Mouse (Mus musculus) CD4-positive naive resting alpha-beta T cell, adult 76 days (primary cell): Measurements from ENCODE around the gene Pth2. TPM values are rescaled to one million over a fixed set of nuclear protein-coding genes. Genes with fewer than 3 reads are reported as not detected.

Experiments used
- total RNA-seq: library from RNA; stranded (reverse); gene quantifications from one replicate; pipeline ENCODE4 v1.2.4, GENCODE M21; 2023

Gene Pth2
- total RNA-seq = not detected

DNA sequence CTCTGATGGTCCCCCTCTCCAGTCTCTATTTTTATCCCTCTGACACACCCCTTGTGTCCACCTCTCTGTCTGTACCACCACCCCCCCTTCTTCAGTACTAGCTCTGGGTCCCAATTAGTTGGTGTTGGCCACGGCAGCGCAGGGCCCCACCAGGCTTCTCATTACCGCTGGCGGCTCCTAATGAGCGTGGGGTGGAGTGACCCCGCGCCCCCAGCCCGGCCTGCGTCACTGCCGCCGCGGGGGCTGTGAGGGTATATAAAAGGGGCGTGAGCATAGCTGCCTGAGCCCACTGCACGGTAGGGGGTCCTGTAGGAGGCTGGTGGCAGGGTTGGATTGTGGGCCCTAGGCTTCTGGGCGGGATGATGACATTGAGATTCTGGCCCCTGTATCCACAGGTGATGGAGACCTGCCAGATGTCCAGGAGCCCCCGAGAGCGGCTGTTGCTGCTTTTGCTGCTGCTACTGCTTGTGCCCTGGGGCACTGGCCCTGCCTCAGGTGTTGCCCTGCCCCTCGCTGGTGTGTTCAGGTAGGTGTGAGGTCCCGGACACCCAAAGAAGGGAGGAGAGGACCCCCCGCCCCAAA is at the start of gene Pth2:
Gene Pth2, plus strand, starts transcription at position 100 of the 582 bp plus-strand sequence.

GRCm38 (mm10) chr7:45135993-45136567 is 44.7 kb upstream of the Pth2 start, which contains the start of the genes Gm45713 and Flt3l:
Gene Gm45713 (minus strand): TSS chr7:45136231.
Gene Flt3l (minus strand): TSS chr7:45136432.

GRCm38 (mm10) chr7:45154096-45154992 is 26.5 kb upstream of the Pth2 start, which contains the start of the genes Pih1d1 and Aldh16a1:
Gene Pih1d1 (plus strand): TSS chr7:45154303.
Gene Aldh16a1 (minus strand): TSS chr7:45154584.

GRCm38 (mm10) chr7:45163735-45164490 is 16.9 kb upstream of the Pth2 start, which contains the start of gene Slc17a7:
Gene Slc17a7 (plus strand): TSS chr7:45163949.

DNA sequence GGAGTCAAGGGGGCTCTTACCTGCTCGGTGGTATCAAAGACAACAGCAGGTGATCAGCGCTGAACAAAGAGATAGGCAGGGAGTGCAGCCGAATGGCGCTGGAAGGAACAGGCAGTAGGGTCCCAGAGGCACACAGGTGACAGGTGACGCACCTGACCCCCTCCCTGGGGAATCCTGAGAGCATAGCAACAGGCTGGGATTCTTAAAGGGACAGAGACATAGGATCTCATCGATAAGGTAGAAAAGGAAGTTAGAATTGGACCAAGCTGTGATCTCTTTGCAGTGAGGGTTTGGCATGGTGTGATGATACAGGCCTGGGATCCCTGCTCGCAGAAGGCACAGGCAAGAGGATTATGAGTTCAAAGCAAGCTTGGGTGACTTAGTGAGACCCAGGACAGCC is 1.3 kb upstream of the Pth2 start, which contains the start of gene Gfy:
Gene Gfy, minus strand, starts transcription at position 101 of the 400 bp plus-strand sequence.

GRCm38 (mm10) chr7:45204380-45205143 is 23.8 kb downstream of the Pth2 start, which contains the start of gene Ccdc155:
Gene Ccdc155 (minus strand): TSS chr7:45204892.

DNA sequence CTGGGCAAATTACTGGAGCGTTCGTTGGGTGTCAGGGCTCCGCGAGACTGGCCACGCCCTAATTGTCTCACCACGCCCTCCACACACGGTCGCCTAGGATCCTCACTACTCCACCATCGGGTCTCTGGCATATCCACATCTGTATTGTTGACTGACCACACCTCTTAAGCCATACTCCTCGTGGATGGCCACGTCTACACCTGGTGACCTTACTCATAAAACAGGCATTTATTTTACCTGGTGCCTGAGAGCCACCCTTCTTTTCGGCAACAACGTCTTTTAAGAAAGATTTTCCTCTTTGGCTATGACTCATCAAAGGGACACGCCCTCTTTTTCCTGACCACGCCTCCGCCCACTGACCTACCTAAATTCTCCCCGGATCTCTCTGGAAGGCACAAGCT is 31.1 kb downstream of the Pth2 start, which contains the start of gene Dkkl1:
Gene Dkkl1, minus strand, starts transcription at position 297 of the 401 bp plus-strand sequence.

GRCm38 (mm10) chr7:45215673-45216441 is 35.1 kb downstream of the Pth2 start, which contains the start of gene Tead2:
Gene Tead2 (plus strand): TSS chr7:45215753.

Other genes with a start within 250 kb of the Pth2 start
- gene Tsks, start 237.8 kb upstream of the Pth2 start, total RNA-seq = not detected
- gene Cpt1c, start 206.1 kb upstream of the Pth2 start, total RNA-seq = 0.76 TPM
- 116 TPM for gene Prmt1, start 194.4 kb upstream of the Pth2 start, total RNA-seq
- gene Irf3, start 183.3 kb upstream of the Pth2 start, total RNA-seq = 134 TPM
- gene Bcl2l12, start 182.3 kb upstream of the Pth2 start, total RNA-seq = 12.2 TPM
- 92.7 TPM for gene Scaf1, start 164.6 kb upstream of the Pth2 start, total RNA-seq
- 5.5 TPM for gene Rras, start 163.0 kb upstream of the Pth2 start, total RNA-seq
- 68.4 TPM for gene Prr12, start 128.1 kb upstream of the Pth2 start, total RNA-seq
- 75.9 TPM for gene Nosip, start 118.6 kb upstream of the Pth2 start, total RNA-seq
- 1.5 TPM for gene Prrg2, start 118.3 kb upstream of the Pth2 start, total RNA-seq
- 6.3 TPM for gene Rcn3, start 88.8 kb upstream of the Pth2 start, total RNA-seq
- 16.1 TPM for gene Fcgrt, start 77.1 kb upstream of the Pth2 start, total RNA-seq
- 3,007 TPM for gene Rps11, start 56.6 kb upstream of the Pth2 start, total RNA-seq
- gene Rpl13a, start 52.2 kb upstream of the Pth2 start, total RNA-seq = 5,416 TPM
- gene Gm45713, start 44.8 kb upstream of the Pth2 start, total RNA-seq = not detected
- 212 TPM for gene Flt3l, start 44.6 kb upstream of the Pth2 start, total RNA-seq
- gene Pih1d1, start 26.7 kb upstream of the Pth2 start, total RNA-seq = 31.0 TPM
- gene Aldh16a1, start 26.4 kb upstream of the Pth2 start, total RNA-seq = 51.1 TPM
- not detected for gene Slc17a7, start 17.0 kb upstream of the Pth2 start, total RNA-seq
- gene Gfy, start 1.4 kb upstream of the Pth2 start, total RNA-seq = not detected
- gene Ccdc155, start 23.9 kb downstream of the Pth2 start, total RNA-seq = not detected
- not detected for gene Dkkl1, start 31.2 kb downstream of the Pth2 start, total RNA-seq
- not detected for gene Tead2, start 34.8 kb downstream of the Pth2 start, total RNA-seq
- 344 TPM for gene Cd37, start 58.1 kb downstream of the Pth2 start, total RNA-seq
- not detected for gene Slc6a16, start 60.1 kb downstream of the Pth2 start, total RNA-seq
- gene Slc6a21, start 96.5 kb downstream of the Pth2 start, total RNA-seq = not detected
- 8.1 TPM for gene Trpm4, start 152.8 kb downstream of the Pth2 start, total RNA-seq
- gene Hrc, start 154.3 kb downstream of the Pth2 start, total RNA-seq = not detected
- 0.26 TPM for gene Ppfia3, start 186.0 kb downstream of the Pth2 start, total RNA-seq
- gene Lin7b, start 189.6 kb downstream of the Pth2 start, total RNA-seq = not detected
- gene Snrnp70, start 214.7 kb downstream of the Pth2 start, total RNA-seq = 741 TPM
- gene Kcna7, start 224.7 kb downstream of the Pth2 start, total RNA-seq = not detected
- gene Ntf5, start 232.7 kb downstream of the Pth2 start, total RNA-seq = not detected
- gene Lhb, start 239.8 kb downstream of the Pth2 start, total RNA-seq = not detected